Mouse (Mus musculus): Measurements from ENCODE around the gene Shisa2. TPM values are rescaled to one million over a fixed set of nuclear protein-coding genes. Genes with fewer than 3 reads are reported as not detected.

Shisa2 gene
- polyA plus RNA-seq, 1 experiment from 2014 or later: 14.8 TPM

DNA sequence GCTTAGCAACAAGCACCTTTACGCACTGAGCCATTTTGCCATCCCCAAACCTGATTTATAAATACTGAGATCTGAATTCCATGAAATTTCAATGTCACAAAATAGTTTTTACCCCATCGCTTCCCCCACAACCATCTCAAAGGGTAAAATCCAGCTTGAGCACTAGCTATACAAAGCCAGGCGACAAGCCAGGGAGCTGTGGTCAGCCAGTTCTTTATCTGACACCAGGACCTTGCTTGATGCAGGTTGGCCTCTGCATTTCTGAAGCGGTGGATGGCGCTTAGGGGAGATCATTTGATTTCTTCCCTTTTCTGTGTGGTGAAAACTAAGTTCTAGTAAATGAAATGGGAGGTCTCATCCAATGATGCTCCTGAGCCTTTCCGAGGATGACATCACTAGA is 7.0 kb downstream of the Shisa2 start:
- H3K9me3 ChIP-seq (ENCODE audit: control insufficient read depth, low read length): no peaks in the 10 kb centered on the region
- no peak for ATAC-seq (ENCODE audit: insufficient number of reproducible peaks, insufficient read depth, low FRiP score, low read depth)
- no peaks in the 10 kb centered on the region for H3K27me3 ChIP-seq (ENCODE audit: control insufficient read depth, insufficient read depth, low read length)
- 72% methylated on average over 6 of the region's 6 CpGs for WGBS
- H3K9ac ChIP-seq (ENCODE audit: low read length): no peak overlapping the region
- H3K4me3 ChIP-seq (ENCODE audit: control insufficient read depth in 1 of 2, insufficient read depth in 1 of 2, low read depth in 1 of 2, low read length in 2 of 2): no peak overlapping the region
- H3K4me1 ChIP-seq (ENCODE audit: control insufficient read depth in 2 of 2, insufficient read depth in 2 of 2, low read length in 2 of 2): no peaks in the 10 kb centered on the region; a peak in 1 of 4 replicates
- peaks cover 9% of the 10 kb centered on the region for H3K36me3 ChIP-seq (ENCODE audit: control insufficient read depth, insufficient read depth, low read length)
- no peak overlapping the region; a peak in 1 of 4 replicates for H3K27ac ChIP-seq (replicated peaks in 1 of 2; ENCODE audit: control insufficient read depth in 1 of 2, insufficient read depth in 1 of 2, low read depth in 2 of 2, low read length in 2 of 2)
- H3K4me2 ChIP-seq (ENCODE audit: low read length): no peak overlapping the region

DNA sequence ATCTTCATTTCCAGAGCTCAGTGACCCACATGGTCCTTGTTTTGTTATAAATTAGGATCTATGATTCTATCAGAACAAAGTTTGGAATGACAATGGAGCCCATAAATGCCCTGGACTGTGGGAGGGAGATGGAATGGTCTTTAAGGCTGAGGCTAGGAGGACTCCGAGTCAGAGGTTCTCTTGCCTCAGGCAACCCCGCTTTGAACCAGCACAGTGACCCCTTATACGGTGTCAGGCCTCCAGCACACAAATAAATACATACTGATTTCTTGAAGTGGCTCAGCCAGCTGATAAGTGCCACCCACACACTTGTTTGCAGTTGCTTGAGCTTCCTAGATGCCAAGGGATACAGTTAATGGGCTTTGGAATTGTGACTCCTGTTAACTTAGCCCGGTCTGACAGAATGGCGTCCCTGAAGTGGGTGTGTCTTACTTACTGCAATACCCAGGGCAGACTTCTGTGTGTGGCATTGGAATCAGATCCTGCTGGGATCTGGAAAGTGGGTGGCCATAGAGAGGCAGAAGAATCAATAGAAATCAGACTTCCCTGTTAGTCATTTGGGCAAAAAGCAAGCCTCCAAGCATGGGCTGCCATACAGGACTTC is 8.3 kb downstream of the Shisa2 start:
- no peak for ATAC-seq (ENCODE audit: insufficient number of reproducible peaks, insufficient read depth, low FRiP score, low read depth)
- Histone ChIP-seq H3K36me3 (ENCODE audit: control insufficient read depth, insufficient read depth, low read length) (peaks cover 9% of the 10 kb centered on the region), H3K4me2 (ENCODE audit: low read length) (no peak overlapping the region), H3K9ac (ENCODE audit: low read length) (no peak overlapping the region), H3K27me3 (ENCODE audit: control insufficient read depth, insufficient read depth, low read length) (no peaks in the 10 kb centered on the region), H3K27ac (replicated peaks in 1 of 2; ENCODE audit: control insufficient read depth in 1 of 2, insufficient read depth in 1 of 2, low read depth in 2 of 2, low read length in 2 of 2) (no peak overlapping the region), H3K4me1 (ENCODE audit: control insufficient read depth in 2 of 2, insufficient read depth in 2 of 2, low read length in 2 of 2) (no peaks in the 10 kb centered on the region), H3K9me3 (ENCODE audit: control insufficient read depth, low read length) (no peaks in the 10 kb centered on the region), H3K4me3 (ENCODE audit: control insufficient read depth in 1 of 2, insufficient read depth in 1 of 2, low read depth in 1 of 2, low read length in 2 of 2) (no peak overlapping the region)
- WGBS: 64% methylated on average over 5 of the region's 5 CpGs

DNA sequence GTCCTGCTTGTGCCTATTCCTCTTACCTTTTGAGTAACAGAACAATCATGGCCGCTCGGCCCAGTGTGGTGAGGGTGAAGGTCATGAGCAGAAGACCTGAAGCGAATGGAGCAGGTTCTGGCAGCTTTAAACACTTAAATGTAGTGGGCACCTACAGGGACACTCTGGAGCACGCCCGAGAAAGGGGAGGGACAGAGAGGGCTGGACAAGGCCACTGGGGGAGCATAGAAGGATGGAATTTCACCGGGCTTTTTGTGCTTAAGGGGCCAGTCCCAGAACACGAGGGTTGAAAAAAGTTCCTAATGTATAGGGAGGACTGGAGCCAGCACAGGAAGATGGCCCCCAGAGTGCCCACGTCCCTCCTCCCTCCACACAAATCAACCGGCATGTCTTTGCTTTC is 8.9 kb downstream of the Shisa2 start:
- no peaks in the 10 kb centered on the region for H3K27me3 ChIP-seq (ENCODE audit: control insufficient read depth, insufficient read depth, low read length)
- WGBS: 78% methylated on average over 9 of the region's 9 CpGs
- H3K9me3 ChIP-seq (ENCODE audit: control insufficient read depth, low read length): no peaks in the 10 kb centered on the region
- H3K4me1 ChIP-seq (ENCODE audit: control insufficient read depth in 2 of 2, insufficient read depth in 2 of 2, low read length in 2 of 2): peaks cover 0 to 2% of the 10 kb centered on the region in 2 experiments; a peak in 1 of 4 replicates
- H3K4me2 ChIP-seq (ENCODE audit: low read length): no peak overlapping the region
- no peak overlapping the region for H3K9ac ChIP-seq (ENCODE audit: low read length)
- H3K36me3 ChIP-seq (ENCODE audit: control insufficient read depth, insufficient read depth, low read length): peaks cover 9% of the 10 kb centered on the region
- no peak overlapping the region for H3K27ac ChIP-seq (replicated peaks in 1 of 2; ENCODE audit: control insufficient read depth in 1 of 2, insufficient read depth in 1 of 2, low read depth in 2 of 2, low read length in 2 of 2)
- no peak overlapping the region for H3K4me3 ChIP-seq (ENCODE audit: control insufficient read depth in 1 of 2, insufficient read depth in 1 of 2, low read depth in 1 of 2, low read length in 2 of 2)
- ATAC-seq (ENCODE audit: insufficient number of reproducible peaks, insufficient read depth, low FRiP score, low read depth): no peak

DNA sequence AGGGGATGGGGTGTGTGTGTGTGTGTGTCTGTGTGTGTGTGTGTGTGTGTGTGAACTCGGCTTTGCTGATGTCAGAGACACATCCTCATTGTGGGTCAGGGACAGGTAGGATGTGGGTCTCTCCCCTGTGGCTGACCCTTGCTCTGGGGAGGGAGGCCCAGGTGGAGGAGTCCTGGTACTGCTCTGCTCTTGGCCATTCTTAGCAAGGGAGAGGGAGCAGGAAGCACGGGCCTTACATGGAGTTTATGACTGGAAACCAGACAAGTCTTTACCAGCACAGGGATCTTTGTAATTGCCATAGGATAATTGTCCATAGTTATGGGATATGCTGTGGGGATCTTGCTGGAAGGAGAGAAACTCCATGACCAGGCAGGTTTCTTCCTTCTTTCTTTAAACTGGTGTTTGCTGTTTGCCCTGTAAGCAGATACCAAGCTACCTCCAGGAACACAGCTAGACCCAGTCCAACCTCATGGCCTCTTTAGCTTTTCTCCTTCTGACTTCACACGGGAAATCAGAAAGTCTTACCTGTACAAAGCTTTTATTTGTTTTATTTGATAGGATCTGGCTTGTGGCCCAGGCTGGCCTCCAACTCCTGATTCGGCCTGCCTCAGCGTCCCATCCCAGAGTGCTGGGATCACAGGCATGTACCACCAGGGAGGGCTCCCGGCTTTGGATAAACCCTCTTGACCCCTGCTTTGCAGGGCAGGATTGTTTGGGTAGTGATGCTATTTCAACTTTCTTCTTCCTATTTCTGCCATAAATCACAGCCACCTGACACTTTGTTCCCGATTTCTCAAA is 14.0 kb downstream of the Shisa2 start:
- no peaks in the 10 kb centered on the region for H3K36me3 ChIP-seq (ENCODE audit: control insufficient read depth, insufficient read depth, low read length)
- ATAC-seq (ENCODE audit: insufficient number of reproducible peaks, insufficient read depth, low FRiP score, low read depth): no peak
- H3K9me3 ChIP-seq (ENCODE audit: control insufficient read depth, low read length): no peaks in the 10 kb centered on the region
- H3K27me3 ChIP-seq (ENCODE audit: control insufficient read depth, insufficient read depth, low read length): no peaks in the 10 kb centered on the region
- H3K9ac ChIP-seq (ENCODE audit: low read length): no peak overlapping the region
- no peak overlapping the region for H3K4me2 ChIP-seq (ENCODE audit: low read length)
- H3K27ac ChIP-seq (replicated peaks in 1 of 2; ENCODE audit: control insufficient read depth in 1 of 2, insufficient read depth in 1 of 2, low read depth in 2 of 2, low read length in 2 of 2): no peak overlapping the region; a peak in 1 of 4 replicates
- H3K4me1 ChIP-seq (ENCODE audit: control insufficient read depth in 2 of 2, insufficient read depth in 2 of 2, low read length in 2 of 2): peaks cover 12 to 18% of the 10 kb centered on the region in 2 experiments
- 62% methylated on average over 7 of the region's 7 CpGs for WGBS
- H3K4me3 ChIP-seq (ENCODE audit: control insufficient read depth in 1 of 2, insufficient read depth in 1 of 2, low read depth in 1 of 2, low read length in 2 of 2): no peak overlapping the region

DNA sequence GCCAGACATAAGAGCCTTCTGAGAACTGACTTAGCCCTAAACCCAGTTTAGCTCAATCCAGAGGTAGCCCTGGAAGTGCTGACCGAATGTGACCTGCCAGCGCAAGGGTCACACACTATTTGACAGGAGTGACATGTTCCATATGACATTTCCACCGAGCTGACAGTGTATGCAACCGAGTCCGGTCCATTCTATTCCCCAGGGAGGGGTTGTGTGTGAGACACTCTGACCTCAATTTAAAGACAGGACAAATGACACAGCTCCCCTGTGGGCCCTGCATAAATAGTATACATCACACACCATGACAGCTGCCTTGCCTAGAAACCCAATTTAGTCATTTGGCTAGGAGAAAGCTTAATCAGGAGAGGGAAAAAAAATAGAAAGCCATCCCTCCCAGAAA is 16.7 kb downstream of the Shisa2 start:
- Histone ChIP-seq H3K9ac (ENCODE audit: low read length) (no peak overlapping the region), H3K27ac (replicated peaks in 1 of 2; ENCODE audit: control insufficient read depth in 1 of 2, insufficient read depth in 1 of 2, low read depth in 2 of 2, low read length in 2 of 2) (no peak overlapping the region), H3K27me3 (ENCODE audit: control insufficient read depth, insufficient read depth, low read length) (no peaks in the 10 kb centered on the region), H3K9me3 (ENCODE audit: control insufficient read depth, low read length) (no peaks in the 10 kb centered on the region), H3K4me3 (ENCODE audit: control insufficient read depth in 1 of 2, insufficient read depth in 1 of 2, low read depth in 1 of 2, low read length in 2 of 2) (no peak overlapping the region), H3K36me3 (ENCODE audit: control insufficient read depth, insufficient read depth, low read length) (no peaks in the 10 kb centered on the region), H3K4me2 (ENCODE audit: low read length) (no peak overlapping the region), H3K4me1 (ENCODE audit: control insufficient read depth in 2 of 2, insufficient read depth in 2 of 2, low read length in 2 of 2) (peaks cover 15 to 26% of the 10 kb centered on the region in 2 experiments)
- no peak for ATAC-seq (ENCODE audit: insufficient number of reproducible peaks, insufficient read depth, low FRiP score, low read depth)
- 20% methylated on average over 5 of the region's 5 CpGs for WGBS

DNA sequence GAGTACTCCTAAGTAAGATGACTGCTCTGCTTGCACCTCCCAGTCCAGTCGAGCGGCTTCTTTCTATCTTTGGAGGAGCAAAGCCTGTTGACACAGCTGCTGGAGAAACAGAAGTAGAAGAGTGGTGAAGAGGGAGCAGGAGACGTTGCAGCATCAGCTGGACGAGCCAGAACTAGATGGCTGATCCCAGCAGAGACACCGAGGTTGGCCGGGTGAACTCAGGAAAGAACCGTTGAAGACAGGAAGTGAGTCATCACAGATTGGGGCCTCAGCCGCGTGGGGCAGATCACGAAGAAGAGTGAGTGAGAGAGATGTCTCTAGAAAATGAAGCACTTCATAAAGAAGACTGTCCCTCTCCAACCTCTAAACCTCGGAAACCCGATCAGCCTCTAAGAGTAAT is 18.5 kb downstream of the Shisa2 start:
- H3K4me2 ChIP-seq (ENCODE audit: low read length): no peak overlapping the region

DNA sequence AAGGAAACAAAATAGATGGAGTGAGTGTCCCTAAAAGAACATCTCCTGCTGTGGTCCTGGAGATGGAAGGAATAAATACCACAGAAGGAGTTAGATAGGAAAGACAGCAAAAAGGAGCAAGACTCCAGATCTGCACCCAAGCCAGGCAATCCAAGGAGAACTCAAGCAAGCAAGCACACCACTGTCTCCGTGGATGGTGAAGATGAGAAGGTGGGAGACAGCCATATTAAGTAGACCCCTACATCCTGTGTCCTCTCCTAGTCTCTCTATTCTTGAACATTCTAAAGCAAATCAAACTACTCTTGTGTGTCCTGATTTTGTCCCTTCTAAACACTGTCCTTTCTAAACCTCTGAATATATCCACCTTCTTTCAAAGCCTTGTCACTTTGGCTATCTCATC is 19.1 kb downstream of the Shisa2 start:
- Histone ChIP-seq H3K4me3 (ENCODE audit: control insufficient read depth in 1 of 2, insufficient read depth in 1 of 2, low read depth in 1 of 2, low read length in 2 of 2) (no peak overlapping the region), H3K4me1 (ENCODE audit: control insufficient read depth in 2 of 2, insufficient read depth in 2 of 2, low read length in 2 of 2) (peaks cover 21 to 31% of the 10 kb centered on the region in 2 experiments), H3K9me3 (ENCODE audit: control insufficient read depth, low read length) (no peaks in the 10 kb centered on the region), H3K27me3 (ENCODE audit: control insufficient read depth, insufficient read depth, low read length) (no peaks in the 10 kb centered on the region), H3K9ac (ENCODE audit: low read length) (no peak overlapping the region), H3K27ac (replicated peaks in 1 of 2; ENCODE audit: control insufficient read depth in 1 of 2, insufficient read depth in 1 of 2, low read depth in 2 of 2, low read length in 2 of 2) (0 out of 4 replicates have a peak overlapping the region, but pooled peaks of 1 of the 2 experiments have one; percentile 14), H3K36me3 (ENCODE audit: control insufficient read depth, insufficient read depth, low read length) (no peaks in the 10 kb centered on the region), H3K4me2 (ENCODE audit: low read length) (no peak overlapping the region)
- no peak for ATAC-seq (ENCODE audit: insufficient number of reproducible peaks, insufficient read depth, low FRiP score, low read depth)
- WGBS: 89% methylated on average over 1 of the region's 1 CpGs

More for the DNA sequence above, 18.5 kb downstream of the Shisa2 start:
- no peak overlapping the region for H3K4me3 ChIP-seq (ENCODE audit: control insufficient read depth in 1 of 2, insufficient read depth in 1 of 2, low read depth in 1 of 2, low read length in 2 of 2)
- H3K27ac ChIP-seq (replicated peaks in 1 of 2; ENCODE audit: control insufficient read depth in 1 of 2, insufficient read depth in 1 of 2, low read depth in 2 of 2, low read length in 2 of 2): 0 out of 4 replicates have a peak overlapping the region, but pooled peaks of 1 of the 2 experiments have one; percentile 6
- H3K4me1 ChIP-seq (ENCODE audit: control insufficient read depth in 2 of 2, insufficient read depth in 2 of 2, low read length in 2 of 2): peaks cover 23 to 31% of the 10 kb centered on the region in 2 experiments
- H3K9me3 ChIP-seq (ENCODE audit: control insufficient read depth, low read length): no peaks in the 10 kb centered on the region
- H3K36me3 ChIP-seq (ENCODE audit: control insufficient read depth, insufficient read depth, low read length): no peaks in the 10 kb centered on the region
- WGBS: 22% methylated on average over 12 of the region's 12 CpGs
- H3K27me3 ChIP-seq (ENCODE audit: control insufficient read depth, insufficient read depth, low read length): no peaks in the 10 kb centered on the region
- ATAC-seq (ENCODE audit: insufficient number of reproducible peaks, insufficient read depth, low FRiP score, low read depth): peak; percentile 36; the same call in 1 of the 2 replicates
- H3K9ac ChIP-seq (ENCODE audit: low read length): no peak overlapping the region
